Mouse (Mus musculus) midbrain, postnatal 0 days (tissue): Measurements from ENCODE around the gene Fscn2. TPM values are rescaled to one million over a fixed set of nuclear protein-coding genes. Genes with fewer than 3 reads are reported as not detected.
"Not testable (repeated sequence)": the region's sequence is repeated elsewhere in the genome, so short reads cannot be mapped to it uniquely, and the experiment has no call there.

ENCODE experiments used
- ATAC-seq: fragments of 200-750 bp; cut with Nextera tagmentation; 2 replicates; pipeline ENCODE4 v1.8.0; 2017; ENCODE audit warnings: moderate number of reproducible peaks, mild to moderate bottlenecking, moderate TSS enrichment, moderate library complexity; ENCODE audit not compliant: low FRiP score
- DNase-seq: peaks from one replicate; pipeline ENCODE4 v3.0.0-alpha.2; 2015; ENCODE audit warnings: low spot score
- H3K27ac ChIP-seq: fragments of 300-500 bp; sonication (generic); 2 replicates; pipeline ENCODE4 v1.5.1; 2014; ENCODE audit warnings: low read depth, mild to moderate bottlenecking, low read length, mixed read lengths
- H3K27me3 ChIP-seq: fragments of 300-500 bp; sonication (generic); 2 replicates; pipeline ENCODE4 v1.6.1; 2014; ENCODE audit warnings: low read length, control low read depth, mixed read lengths; ENCODE audit not compliant: insufficient read depth
- H3K36me3 ChIP-seq: fragments of 300-500 bp; sonication (generic); 2 replicates; pipeline ENCODE4 v1.6.1; 2014; ENCODE audit warnings: low read length, control low read depth, mixed read lengths; ENCODE audit not compliant: insufficient read depth
- H3K4me1 ChIP-seq: fragments of 300-500 bp; sonication (generic); 2 replicates; pipeline ENCODE4 v1.6.1; 2014; ENCODE audit warnings: mild to moderate bottlenecking, control low read depth, antibody characterized with exemption, low read length, mixed read lengths; ENCODE audit not compliant: insufficient read depth
- H3K4me2 ChIP-seq: fragments of 300-500 bp; sonication (generic); 2 replicates; pipeline ENCODE4 v1.6.1; 2014; ENCODE audit warnings: low read depth, mild to moderate bottlenecking, low read length, mixed read lengths; ENCODE audit not compliant: poor library complexity, severe bottlenecking
- H3K4me3 ChIP-seq: fragments of 300-500 bp; sonication (generic); 2 replicates; pipeline ENCODE4 v1.5.1; 2014; ENCODE audit warnings: low read depth, mild to moderate bottlenecking, low read length, moderate library complexity
- H3K9ac ChIP-seq: fragments of 300-500 bp; sonication (generic); replicated peaks from 2 replicates; pipeline ENCODE4 v1.6.1; 2014; ENCODE audit warnings: mild to moderate bottlenecking, low read length, moderate library complexity, mixed read lengths; ENCODE audit not compliant: poor library complexity, severe bottlenecking
- H3K9me3 ChIP-seq: fragments of 300-500 bp; sonication (generic); 2 replicates; pipeline ENCODE4 v1.6.1; 2016; ENCODE audit warnings: low read length, control low read depth
- CTCF ChIP-seq: IDR thresholded peaks from 2 replicates; pipeline ENCODE4 v1.5.1; 2016; ENCODE audit warnings: antibody characterized with exemption, mild to moderate bottlenecking
- WGBS: fragments of 180-500 bp; shearing (Covaris S2); extraction: QIAGEN DNeasy Blood & Tissue Kit; methylation state at CpG from one replicate; pipeline ENCODE4 v1.1.7; 2014; 5-methylcytosine and 5-hydroxymethylcytosine counted together
- polyA plus RNA-seq: library from polyadenylated mRNA; unstranded; fragments of >200 nt; fragmentation: Nextera tagmentation; extraction: Ambion mirVana; gene quantifications from 2 replicates; pipeline ENCODE4 v1.2.1, GENCODE M21; 2015
- total RNA-seq: library from RNA; depleted of rRNA; stranded (reverse); fragments of >200 nt; gene quantifications from 2 replicates; pipeline ENCODE4 v1.2.3, GENCODE M21; 2014

Fscn2 gene
- total and polyA plus RNA-seq, 2 experiments from 2014 or later: 0.71 to 1.5 TPM

- H3K4me1 ChIP-seq: peaks cover 7% of the 10 kb centered on the region; the same call in 1 of the 2 replicates
- no peak overlapping the region for H3K9ac ChIP-seq
- DNase-seq: no peak
- H3K9me3 ChIP-seq: no peaks in the 10 kb centered on the region
- peak overlapping the region; percentile 74; the same call in 1 of the 2 replicates for H3K4me2 ChIP-seq
- TF ChIP-seq CTCF: no peak
- H3K4me3 ChIP-seq: no peak overlapping the region
- H3K27me3 ChIP-seq: no peaks in the 10 kb centered on the region
- peak overlapping the region; percentile 99 for H3K27ac ChIP-seq
- 88% methylated on average over 10 of the region's 10 CpGs for WGBS
- no peaks in the 10 kb centered on the region for H3K36me3 ChIP-seq
- no peak for ATAC-seq
These were observed 9.9 kb upstream of the Fscn2 start for GRCm38 (mm10) chr11:120351250-120352092.

DNA sequence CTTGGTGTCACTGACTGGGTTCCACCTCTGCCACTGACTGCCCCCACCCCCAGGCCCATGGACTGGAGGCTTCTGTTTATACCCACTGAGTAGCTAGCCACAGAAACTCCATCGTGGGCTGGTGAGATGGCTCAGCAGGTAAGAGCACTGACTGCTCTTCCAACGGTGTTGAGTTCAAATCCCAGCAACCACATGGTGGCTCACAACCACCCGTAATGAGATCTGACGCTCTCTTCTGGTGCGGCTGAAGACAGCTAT is 9.3 kb upstream of the Fscn2 start:
- not testable (repeated sequence) for H3K4me2 ChIP-seq, DNase-seq, H3K9ac ChIP-seq, H3K4me1 ChIP-seq, ATAC-seq, H3K4me3 ChIP-seq, H3K9me3 ChIP-seq, H3K36me3 ChIP-seq, H3K27me3 ChIP-seq
- peak overlapping the region; percentile 99 for H3K27ac ChIP-seq
- 95% methylated on average over 5 of the region's 5 CpGs for WGBS

- no peak for TF ChIP-seq CTCF
- no peaks in the 10 kb centered on the region for H3K36me3 ChIP-seq
- peak overlapping the region; percentile 57 for H3K27ac ChIP-seq
- H3K4me3 ChIP-seq: no peak overlapping the region
- 70% methylated on average over 13 of the region's 13 CpGs for WGBS
- no peak for ATAC-seq
- DNase-seq: peak; percentile 74
- H3K9ac ChIP-seq: no peak overlapping the region
- peaks cover 10% of the 10 kb centered on the region for H3K4me1 ChIP-seq
- no peak overlapping the region for H3K4me2 ChIP-seq
- H3K9me3 ChIP-seq: no peaks in the 10 kb centered on the region
- H3K27me3 ChIP-seq: no peaks in the 10 kb centered on the region
These were observed 8.6 kb upstream of the Fscn2 start for GRCm38 (mm10) chr11:120352571-120353290.

DNA sequence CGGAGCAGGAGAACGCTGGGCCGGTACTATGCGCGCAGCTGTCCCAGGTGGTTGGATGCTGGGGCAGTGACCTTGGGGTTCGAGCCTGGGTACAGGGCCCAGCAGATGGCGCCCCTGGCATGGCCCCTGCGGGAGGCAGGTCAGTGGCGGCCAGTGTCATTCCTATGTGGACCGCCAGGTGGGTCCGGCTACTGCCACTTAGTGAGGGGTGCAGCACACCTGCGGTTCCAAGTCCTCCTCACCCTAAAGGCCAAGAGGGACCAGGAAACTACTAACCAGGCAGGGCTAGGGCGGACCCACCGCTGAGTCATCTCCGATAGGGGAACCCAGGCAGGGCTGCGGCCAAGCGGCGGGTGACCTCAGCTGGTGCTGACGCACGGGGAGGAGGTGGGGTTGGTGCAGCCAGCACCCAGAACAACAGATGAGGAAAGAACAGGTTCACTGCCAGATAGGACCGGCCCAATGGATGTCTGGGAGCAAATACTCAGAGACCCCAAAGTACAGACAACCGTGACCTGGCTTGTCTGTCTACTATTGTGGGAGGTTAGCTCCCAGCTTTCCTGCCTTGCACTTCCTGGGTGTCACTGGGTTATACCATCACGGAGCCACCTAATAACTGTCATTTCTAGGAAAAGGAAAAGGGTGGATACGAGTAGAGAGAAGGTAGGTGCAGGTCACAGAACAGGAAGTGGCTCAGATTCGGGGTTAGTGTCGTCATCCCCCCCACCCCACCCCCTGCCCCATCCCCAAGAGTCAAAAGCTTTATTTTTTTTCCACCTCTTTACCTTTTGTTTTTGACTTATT is 7.6 kb upstream of the Fscn2 start:
- no peaks in the 10 kb centered on the region for H3K27me3 ChIP-seq
- TF ChIP-seq CTCF: peak; percentile 68
- no peak overlapping the region for H3K27ac ChIP-seq
- 0 out of 2 replicates have a peak overlapping the region, but pooled peaks have one; percentile 6 for H3K4me2 ChIP-seq
- no peaks in the 10 kb centered on the region for H3K36me3 ChIP-seq
- peaks cover 19% of the 10 kb centered on the region for H3K4me1 ChIP-seq
- DNase-seq: no peak
- no peak for ATAC-seq
- H3K9me3 ChIP-seq: no peaks in the 10 kb centered on the region
- no peak overlapping the region for H3K4me3 ChIP-seq
- H3K9ac ChIP-seq: no peak overlapping the region
- WGBS: 23% methylated on average over 26 of the region's 26 CpGs

DNA sequence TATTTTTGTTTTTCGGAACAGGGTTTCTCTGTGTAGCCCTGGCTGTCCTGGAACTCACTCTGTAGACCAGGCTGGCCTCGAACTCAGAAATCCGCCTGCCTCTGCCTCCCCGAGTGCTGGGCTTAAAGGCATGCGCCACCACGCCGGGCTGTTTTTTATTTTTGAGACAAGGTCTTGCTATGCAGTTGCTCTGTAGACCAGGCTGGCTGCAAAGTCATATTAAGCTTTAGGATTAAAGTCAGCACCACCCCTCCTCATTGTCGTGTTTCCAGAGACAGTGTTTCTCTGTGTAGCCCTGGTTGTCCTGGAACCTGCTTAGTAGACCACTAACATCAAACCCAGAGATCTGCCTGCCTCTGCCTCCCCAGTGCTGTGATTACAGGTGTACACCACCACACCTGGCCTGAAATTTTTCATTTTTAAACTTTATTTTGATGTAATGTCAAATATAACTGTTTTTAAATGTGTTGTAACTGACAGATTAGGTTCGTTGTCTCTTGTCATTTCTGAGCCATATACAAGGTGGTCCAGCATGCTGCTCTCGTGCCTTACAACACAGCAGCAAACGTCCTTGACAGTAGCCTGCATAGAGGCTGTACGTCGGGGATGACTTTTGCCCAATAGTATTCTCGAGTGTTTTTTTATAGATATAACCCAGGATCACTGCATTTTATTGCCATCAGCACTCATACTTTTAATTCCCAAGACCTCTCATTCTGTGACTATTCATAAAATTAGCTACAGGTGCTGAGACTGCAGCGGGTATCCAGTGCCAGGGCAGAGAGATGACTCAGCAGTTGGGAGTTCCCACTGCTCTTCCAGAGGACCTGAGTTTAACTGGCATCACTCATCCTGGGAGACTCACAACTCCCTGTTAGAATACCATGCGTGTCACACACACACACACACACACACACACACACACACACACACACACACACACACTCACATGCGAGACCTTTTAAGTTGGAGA is 6.7 kb upstream of the Fscn2 start:
- H3K4me3 ChIP-seq: no peak overlapping the region
- H3K27me3 ChIP-seq: no peaks in the 10 kb centered on the region
- no peak overlapping the region for H3K9ac ChIP-seq
- peaks cover 20% of the 10 kb centered on the region for H3K4me1 ChIP-seq
- no peaks in the 10 kb centered on the region for H3K36me3 ChIP-seq
- H3K9me3 ChIP-seq: no peaks in the 10 kb centered on the region
- H3K4me2 ChIP-seq: no peak overlapping the region
- DNase-seq: no peak
- TF ChIP-seq CTCF: no peak
- WGBS: 84% methylated on average over 17 of the region's 17 CpGs
- no peak overlapping the region for H3K27ac ChIP-seq
- no peak for ATAC-seq
